Mouse (Mus musculus): ENCODE measurements around the gene H2afy. TPM values are rescaled to one million over a fixed set of nuclear protein-coding genes. Genes with fewer than 3 reads are reported as not detected.
A peak's percentile ranks its signal among the peaks of the same experiment; 100 is the strongest.

Gene H2afy
- 132 and 138 TPM in 2 replicates for polyA plus RNA-seq (2015; fragmentation: Nextera tagmentation; extraction: Ambion mirVana)

DNA sequence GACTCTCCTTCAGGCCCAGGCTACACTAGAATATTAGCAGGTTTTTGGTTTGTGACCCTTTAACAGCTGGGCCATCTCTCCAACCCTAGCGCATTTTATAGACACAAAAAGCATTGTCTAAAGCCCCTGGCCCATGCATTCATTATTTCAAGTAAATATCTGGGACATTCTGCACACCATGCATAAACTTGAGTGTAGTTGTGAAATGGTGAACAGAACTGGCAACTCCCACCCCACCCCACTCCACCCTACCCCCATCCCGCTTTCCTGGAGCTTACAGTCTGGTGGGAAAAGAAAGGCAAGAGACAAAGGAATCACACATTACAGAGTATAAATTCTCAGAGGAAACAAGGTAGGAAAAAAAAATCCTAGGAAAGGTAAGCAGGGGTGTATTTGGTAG lies at the start of gene H2afy:
H2afy (minus strand) TSS at position 162 of the 400 bp plus-strand sequence.
- Histone ChIP-seq H3K4me3 (ENCODE audit: low read depth, low read length) (peak within 1 kb of the TSS; percentile 68), H3K4me1 (replicated peaks; ENCODE audit: control insufficient read depth, insufficient read depth, low read length) (0 out of 2 replicates have a peak, but pooled peaks cover 3% of the 10 kb centered on the region), H3K36me3 (ENCODE audit: control insufficient read depth, insufficient read depth) (no peaks in the 10 kb centered on the region), H3K9ac (ENCODE audit: low read depth, low read length) (peak within 1 kb of the TSS; percentile 90), H3K4me2 (replicated peaks; ENCODE audit: low read depth) (peak within 1 kb of the TSS; percentile 88), H3K9me3 (ENCODE audit: control insufficient read depth) (no peaks in the 10 kb centered on the region), H3K27me3 (replicated peaks; ENCODE audit: control insufficient read depth, insufficient read depth, low read length) (no peaks in the 10 kb centered on the region), H3K27ac (ENCODE audit: low read depth, low read length) (peak within 1 kb of the TSS; percentile 78)
- no peak for ATAC-seq
- 82% methylated on average over 2 of the region's 2 CpGs for WGBS
- TF ChIP-seq CTCF (IDR thresholded peaks at IDR 0.05; ENCODE audit: low read depth), result no peak

DNA sequence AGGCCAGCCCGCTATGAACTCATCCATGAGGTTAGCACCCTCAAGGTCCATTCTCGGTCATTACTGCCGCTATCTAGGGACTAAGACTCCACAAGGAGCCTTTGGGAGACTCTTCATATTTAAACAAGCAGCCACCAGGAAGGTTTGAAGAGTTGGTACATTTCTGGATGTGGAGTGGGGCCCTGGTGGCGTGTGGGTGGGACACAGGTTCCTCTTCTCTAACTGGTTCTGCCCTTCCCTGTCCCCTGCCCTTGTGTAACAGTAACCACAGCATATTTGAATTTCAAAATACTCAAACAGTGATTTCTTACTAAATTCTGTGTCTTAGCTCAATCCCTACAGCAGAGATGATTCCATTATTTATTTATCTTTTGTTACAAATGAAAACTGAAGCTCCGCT lies 47.5 kb upstream of the H2afy start:
- Histone ChIP-seq H3K9ac (ENCODE audit: low read depth, low read length) (no peak overlapping the region), H3K4me1 (replicated peaks; ENCODE audit: control insufficient read depth, insufficient read depth, low read length) (no peaks in the 10 kb centered on the region), H3K27me3 (replicated peaks; ENCODE audit: control insufficient read depth, insufficient read depth, low read length) (no peaks in the 10 kb centered on the region), H3K36me3 (ENCODE audit: control insufficient read depth, insufficient read depth) (no peaks in the 10 kb centered on the region), H3K4me3 (ENCODE audit: low read depth, low read length) (no peak overlapping the region), H3K4me2 (replicated peaks; ENCODE audit: low read depth) (no peak overlapping the region), H3K27ac (ENCODE audit: low read depth, low read length) (no peak overlapping the region), H3K9me3 (ENCODE audit: control insufficient read depth) (no peaks in the 10 kb centered on the region)
- no peak for ATAC-seq
- 87% methylated on average over 5 of the region's 5 CpGs for WGBS
- no peak for TF ChIP-seq CTCF (IDR thresholded peaks at IDR 0.05; ENCODE audit: low read depth)

DNA sequence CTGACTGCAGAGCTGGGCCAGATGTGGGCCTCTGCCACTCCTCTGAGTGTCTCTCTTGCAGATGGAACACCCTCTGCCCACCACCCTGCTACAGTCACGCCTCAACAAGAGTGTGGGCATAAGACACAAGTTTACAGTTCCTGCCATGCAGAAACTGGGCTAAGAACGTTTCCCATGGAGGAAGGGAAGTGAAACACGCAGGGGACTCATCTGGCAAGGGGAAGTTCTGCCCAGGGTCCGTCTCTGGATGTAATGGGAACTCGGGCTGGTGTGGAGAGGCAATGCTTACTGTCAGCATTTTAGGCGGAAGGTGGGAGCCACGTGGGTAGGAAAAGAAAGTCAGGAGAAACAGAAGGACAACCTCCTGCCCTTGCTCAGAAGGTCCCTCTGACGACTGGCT lies 45.3 kb upstream of the H2afy start:
- Histone ChIP-seq H3K9ac (ENCODE audit: low read depth, low read length) (no peak overlapping the region), H3K36me3 (ENCODE audit: control insufficient read depth, insufficient read depth) (no peaks in the 10 kb centered on the region), H3K4me3 (ENCODE audit: low read depth, low read length) (no peak overlapping the region), H3K4me2 (replicated peaks; ENCODE audit: low read depth) (no peak overlapping the region), H3K4me1 (replicated peaks; ENCODE audit: control insufficient read depth, insufficient read depth, low read length) (no peaks in the 10 kb centered on the region), H3K27ac (ENCODE audit: low read depth, low read length) (no peak overlapping the region), H3K27me3 (replicated peaks; ENCODE audit: control insufficient read depth, insufficient read depth, low read length) (no peaks in the 10 kb centered on the region), H3K9me3 (ENCODE audit: control insufficient read depth) (no peaks in the 10 kb centered on the region)
- TF ChIP-seq CTCF (IDR thresholded peaks at IDR 0.05; ENCODE audit: low read depth), result no peak
- no peak for ATAC-seq
- WGBS, result 67% methylated on average over 8 of the region's 8 CpGs

GRCm38 (mm10) chr13:56178416-56179035 lies 42.4 kb upstream of the H2afy start, which contains the start of gene Tifab:
Gene Tifab, minus strand, starts transcription at chr13:56178885.
- Histone ChIP-seq H3K36me3 (ENCODE audit: control insufficient read depth, insufficient read depth) (no peaks in the 10 kb centered on the region), H3K4me3 (ENCODE audit: low read depth, low read length) (no peak within 1 kb of the TSS), H3K4me1 (replicated peaks; ENCODE audit: control insufficient read depth, insufficient read depth, low read length) (no peaks in the 10 kb centered on the region), H3K27ac (ENCODE audit: low read depth, low read length) (no peak within 1 kb of the TSS), H3K27me3 (replicated peaks; ENCODE audit: control insufficient read depth, insufficient read depth, low read length) (no peaks in the 10 kb centered on the region), H3K4me2 (replicated peaks; ENCODE audit: low read depth) (no peak within 1 kb of the TSS), H3K9me3 (ENCODE audit: control insufficient read depth) (no peaks in the 10 kb centered on the region), H3K9ac (ENCODE audit: low read depth, low read length) (no peak within 1 kb of the TSS)
- TF ChIP-seq CTCF (IDR thresholded peaks at IDR 0.05; ENCODE audit: low read depth), result no peak
- no peak for ATAC-seq
- 83% methylated on average over 16 of the region's 16 CpGs for WGBS

DNA sequence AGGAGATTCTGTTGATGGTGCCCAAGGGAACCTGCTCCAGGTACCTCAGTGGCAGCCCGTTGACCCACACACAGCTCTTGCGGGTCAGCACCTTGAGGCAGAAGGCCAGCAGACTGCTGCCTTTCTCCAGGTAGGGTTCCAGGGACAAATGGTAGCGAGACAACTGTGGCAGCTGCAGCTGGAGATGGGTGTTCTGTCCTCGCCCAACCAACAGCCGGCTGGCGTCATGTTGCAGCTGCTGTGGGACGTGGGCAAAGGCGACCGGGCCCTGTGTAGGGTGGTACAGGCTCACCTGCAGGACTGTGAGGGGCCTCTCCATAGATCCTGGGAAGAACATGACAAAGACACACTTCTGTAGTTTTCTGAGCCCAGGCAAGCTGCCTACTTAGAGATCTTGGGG lies 40.1 kb upstream of the H2afy start:
- no peak overlapping the region for H3K27ac ChIP-seq (ENCODE audit: low read depth, low read length)
- no peak for ATAC-seq
- H3K9ac ChIP-seq (ENCODE audit: low read depth, low read length), result no peak overlapping the region
- TF ChIP-seq CTCF (IDR thresholded peaks at IDR 0.05; ENCODE audit: low read depth), result no peak
- H3K36me3 ChIP-seq (ENCODE audit: control insufficient read depth, insufficient read depth), result no peaks in the 10 kb centered on the region
- no peak overlapping the region for H3K4me3 ChIP-seq (ENCODE audit: low read depth, low read length)
- H3K4me1 ChIP-seq (replicated peaks; ENCODE audit: control insufficient read depth, insufficient read depth, low read length), result 0 out of 2 replicates have a peak, but pooled peaks cover 3% of the 10 kb centered on the region
- H3K9me3 ChIP-seq (ENCODE audit: control insufficient read depth), result no peaks in the 10 kb centered on the region
- H3K4me2 ChIP-seq (replicated peaks; ENCODE audit: low read depth), result no peak overlapping the region
- 88% methylated on average over 9 of the region's 9 CpGs for WGBS
- no peaks in the 10 kb centered on the region for H3K27me3 ChIP-seq (replicated peaks; ENCODE audit: control insufficient read depth, insufficient read depth, low read length)

GRCm38 (mm10) chr13:56175848-56176247 lies 39.7 kb upstream of the H2afy start:
- Histone ChIP-seq H3K4me3 (ENCODE audit: low read depth, low read length) (no peak overlapping the region), H3K27me3 (replicated peaks; ENCODE audit: control insufficient read depth, insufficient read depth, low read length) (no peaks in the 10 kb centered on the region), H3K9me3 (ENCODE audit: control insufficient read depth) (no peaks in the 10 kb centered on the region), H3K9ac (ENCODE audit: low read depth, low read length) (no peak overlapping the region), H3K4me1 (replicated peaks; ENCODE audit: control insufficient read depth, insufficient read depth, low read length) (0 out of 2 replicates have a peak, but pooled peaks cover 3% of the 10 kb centered on the region), H3K36me3 (ENCODE audit: control insufficient read depth, insufficient read depth) (no peaks in the 10 kb centered on the region), H3K27ac (ENCODE audit: low read depth, low read length) (no peak overlapping the region), H3K4me2 (replicated peaks; ENCODE audit: low read depth) (no peak overlapping the region)
- WGBS, result 50% methylated on average over 4 of the region's 4 CpGs
- TF ChIP-seq CTCF (IDR thresholded peaks at IDR 0.05; ENCODE audit: low read depth), result no peak
- ATAC-seq, result no peak
